Mouse (Mus musculus): ENCODE results near the gene Dok5.

The Dok5 gene

DNA sequence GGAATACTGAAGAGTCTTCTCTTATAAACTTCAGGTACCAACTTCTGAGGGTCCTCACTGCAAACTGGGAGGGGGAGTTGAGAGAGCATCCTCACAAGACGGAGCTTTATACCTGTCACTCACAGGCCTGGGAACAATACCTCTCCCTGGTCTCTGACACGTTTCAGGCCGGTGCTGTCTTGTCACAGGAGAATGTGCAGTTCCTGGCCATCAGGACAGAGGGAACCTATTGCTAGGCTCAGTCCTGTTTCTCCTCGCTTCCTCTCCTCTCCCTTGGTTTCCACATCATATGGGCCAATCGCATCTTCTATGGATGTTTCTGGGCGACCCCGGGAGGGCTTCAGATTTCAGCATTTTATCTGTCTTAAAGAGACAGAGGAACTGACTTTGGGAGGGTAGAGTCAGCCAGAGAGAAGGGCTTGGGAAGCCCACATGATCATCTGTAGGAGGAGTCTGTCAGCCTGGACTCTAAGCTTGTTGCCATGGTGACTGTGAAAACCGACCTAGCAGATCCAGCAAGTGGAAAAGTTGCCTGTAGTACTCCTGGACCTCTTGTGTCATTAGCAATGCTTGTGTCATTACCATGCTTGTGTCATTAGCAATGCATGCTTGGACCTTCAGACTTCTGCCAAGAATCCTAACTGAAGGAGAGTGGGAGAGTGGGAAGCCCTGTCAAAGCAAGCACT is 59.9 kb downstream of the Dok5 start:
- DNase-seq (ENCODE audit: low read depth, low spot score) = no peak

DNA sequence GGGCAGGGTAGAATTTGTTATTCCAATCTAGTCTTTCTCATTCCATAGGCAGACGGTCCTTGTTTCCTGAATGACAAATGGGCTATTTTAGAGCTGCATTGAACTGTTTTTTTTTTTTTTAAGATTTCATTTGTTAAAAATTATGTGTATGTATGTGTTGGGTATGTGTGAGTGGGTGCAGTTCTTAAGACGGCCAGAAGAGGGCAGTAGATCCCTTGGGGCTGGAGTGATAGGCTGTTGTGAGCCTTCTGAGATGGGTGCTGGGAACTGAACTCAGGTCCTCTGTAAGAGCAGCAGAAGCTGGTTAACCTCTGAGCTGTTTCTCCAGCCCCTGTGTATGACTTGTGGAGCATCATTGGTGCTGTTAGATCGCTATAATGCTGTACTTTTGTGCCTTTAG is 63.6 kb downstream of the Dok5 start:
- no peak for DNase-seq (ENCODE audit: low read depth, low spot score)

DNA sequence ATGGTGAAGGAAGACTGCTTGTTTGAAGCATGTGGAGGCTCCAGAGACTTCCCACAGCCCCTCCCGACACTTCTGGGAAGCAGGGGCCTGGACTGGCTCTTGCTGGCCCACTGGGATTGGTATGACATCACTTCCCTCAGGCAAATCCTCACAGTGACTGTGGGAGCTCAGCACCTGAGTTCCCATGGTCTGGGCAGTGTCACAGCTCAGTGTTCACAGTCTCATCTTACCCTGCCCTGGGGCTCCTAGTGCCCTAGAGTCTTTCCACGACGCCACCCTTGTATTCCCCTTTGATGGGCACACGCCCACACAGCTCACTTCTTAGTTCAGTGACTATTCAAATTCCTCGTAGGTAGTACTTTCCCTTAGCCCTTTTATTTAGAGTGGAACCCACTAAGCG is 71.4 kb downstream of the Dok5 start:
- no peak for DNase-seq (ENCODE audit: low read depth, low spot score)

- no peak for DNase-seq (ENCODE audit: low read depth, low spot score)
Observed at GRCm38 (mm10) chr2:170807555-170808258, 76.1 kb downstream of the Dok5 start.

GRCm38 (mm10) chr2:170808259-170808789 is 76.7 kb downstream of the Dok5 start:
- no peak for DNase-seq (ENCODE audit: low read depth, low spot score)

GRCm38 (mm10) chr2:170811356-170811755 is 79.7 kb downstream of the Dok5 start:
- DNase-seq (ENCODE audit: low read depth, low spot score) = no peak

DNA sequence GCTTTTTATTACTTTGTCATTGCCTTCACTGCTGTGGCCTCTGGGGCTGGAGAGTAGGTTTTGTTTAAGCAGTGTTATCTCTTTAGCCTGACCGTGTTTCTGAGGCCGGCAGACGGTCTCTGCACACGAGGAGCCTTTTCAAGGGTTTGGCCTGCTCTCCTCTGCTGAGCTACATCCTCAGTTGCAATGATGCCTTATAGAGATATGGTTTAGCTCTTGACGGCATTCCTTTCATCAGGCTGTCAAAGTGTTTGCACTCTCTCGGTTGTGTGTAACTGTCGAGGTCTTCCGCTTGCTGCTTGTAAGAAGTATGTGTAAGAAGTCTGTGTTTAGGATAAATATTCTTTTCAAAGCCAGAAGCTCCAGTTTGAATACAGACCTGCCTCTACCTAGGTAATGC is 84.7 kb downstream of the Dok5 start:
- no peak for DNase-seq (ENCODE audit: low read depth, low spot score)

DNA sequence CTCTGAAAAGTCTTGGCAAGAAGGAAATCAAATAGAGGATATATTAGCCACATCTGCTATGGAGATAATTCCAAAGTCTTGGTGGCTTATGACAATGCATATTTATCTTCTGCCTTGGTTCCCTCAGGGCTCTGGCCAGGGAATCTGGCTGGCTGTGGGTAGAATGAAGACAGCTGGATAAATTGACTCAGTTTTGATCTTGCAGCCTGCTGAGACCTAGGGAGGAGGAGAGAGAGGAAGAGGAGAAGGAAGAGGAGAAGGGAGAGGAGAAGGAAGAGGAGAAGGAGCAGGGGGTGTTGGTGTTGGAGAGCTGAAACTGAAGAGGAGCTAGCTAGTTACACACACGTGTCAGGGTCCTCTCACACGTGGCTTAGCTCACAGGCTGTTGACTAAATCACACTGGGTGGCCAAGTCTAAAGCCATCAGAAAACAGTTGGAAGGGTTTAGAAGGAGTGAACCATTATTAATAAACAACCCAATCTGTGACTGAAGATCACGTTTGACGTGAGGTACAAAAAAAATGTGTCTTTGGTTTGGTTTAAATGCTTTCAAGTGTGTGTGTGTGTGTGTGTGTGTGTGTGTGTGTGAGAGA is 85.6 kb downstream of the Dok5 start:
- DNase-seq (ENCODE audit: low read depth, low spot score) = no peak

GRCm38 (mm10) chr2:170826821-170827441 is 95.3 kb downstream of the Dok5 start:
- DNase-seq (ENCODE audit: low read depth, low spot score) = no peak

- DNase-seq (ENCODE audit: low read depth, low spot score) = no peak
Observed at GRCm38 (mm10) chr2:170828757-170829156, 97.2 kb downstream of the Dok5 start.

- no peak for DNase-seq (ENCODE audit: low read depth, low spot score)
Observed at GRCm38 (mm10) chr2:170829191-170829611, 97.6 kb downstream of the Dok5 start.

- DNase-seq (ENCODE audit: low read depth, low spot score) = no peak
Observed at GRCm38 (mm10) chr2:170829988-170830387, 98.4 kb downstream of the Dok5 start.

DNA sequence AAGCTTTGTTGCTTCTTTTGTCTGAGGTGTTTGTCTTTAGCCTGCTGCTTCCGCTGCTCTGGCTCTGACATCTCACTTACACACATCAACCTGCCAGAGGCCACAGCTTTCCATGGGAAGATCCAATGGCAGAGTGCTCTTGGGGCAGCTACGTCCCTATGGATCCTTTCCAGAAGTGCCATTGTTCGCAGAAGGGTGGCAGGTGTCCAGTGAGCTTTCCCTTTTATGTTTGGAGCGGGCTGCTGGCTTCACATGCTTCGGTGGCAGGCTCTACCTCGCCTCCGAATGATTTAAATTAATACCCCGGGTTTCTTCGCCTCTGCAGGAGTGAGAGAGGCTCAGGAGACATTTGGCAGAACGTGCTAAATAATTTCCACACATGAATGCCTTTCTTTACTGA is 105.3 kb downstream of the Dok5 start:
- DNase-seq (ENCODE audit: low read depth, low spot score) = no peak

DNA sequence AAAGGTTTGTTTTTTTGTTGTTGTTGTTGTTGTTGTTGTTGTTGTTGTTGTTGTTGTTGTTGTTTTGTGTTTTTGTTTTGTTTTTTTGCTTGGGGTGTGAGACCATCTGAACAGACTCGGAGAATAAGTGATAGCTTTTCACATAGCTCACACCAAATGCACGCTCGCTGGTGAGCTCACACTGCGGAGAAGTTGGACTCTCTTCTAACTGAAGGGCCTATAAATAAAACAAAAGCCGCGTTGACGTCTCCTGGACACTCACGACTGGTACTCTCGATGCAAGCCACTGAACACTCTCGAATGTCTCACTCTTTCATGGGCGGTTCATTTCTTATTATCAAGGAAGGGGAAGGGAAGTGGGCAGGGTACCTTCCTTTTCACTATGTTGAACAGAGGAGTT is 105.8 kb downstream of the Dok5 start:
- DNase-seq (ENCODE audit: low read depth, low spot score) = no peak

DNA sequence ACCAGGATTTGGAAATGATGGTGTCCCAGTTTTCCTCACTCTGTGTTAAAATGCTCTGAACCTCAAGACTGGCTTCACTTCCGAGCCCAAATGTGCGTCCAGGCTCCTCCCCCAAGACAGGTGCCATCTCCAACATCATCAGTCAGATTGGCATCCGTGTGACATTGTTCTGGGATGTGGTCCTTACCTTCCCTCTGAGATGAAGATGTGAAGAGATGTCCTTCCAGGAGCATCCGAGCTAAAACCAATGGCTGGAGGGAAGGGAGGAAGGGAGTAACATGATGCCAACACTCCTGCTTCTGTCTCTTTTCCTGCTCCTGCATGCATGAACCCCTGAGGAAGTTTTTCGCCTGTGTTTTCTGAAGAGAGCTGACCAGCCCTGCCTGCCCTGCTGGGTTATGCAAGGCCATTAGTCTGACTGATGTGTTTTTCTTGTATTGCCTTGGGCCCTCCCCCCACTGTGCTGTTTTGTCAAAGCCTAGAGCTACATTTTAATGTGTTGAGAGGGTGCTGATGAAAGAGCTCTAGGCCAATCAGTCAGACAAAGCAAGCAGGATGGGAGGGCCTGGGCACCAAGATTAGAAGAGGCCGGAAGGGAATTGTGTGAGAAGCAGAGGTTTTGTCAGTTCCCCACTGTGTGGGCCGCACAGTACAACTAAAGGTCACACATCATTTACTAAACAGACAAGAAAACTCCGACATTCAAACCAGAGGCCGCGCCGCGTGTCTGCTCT is 106.4 kb downstream of the Dok5 start:
- no peak for DNase-seq (ENCODE audit: low read depth, low spot score)

GRCm38 (mm10) chr2:170841441-170841965 is 109.9 kb downstream of the Dok5 start:
- DNase-seq (ENCODE audit: low read depth, low spot score) = no peak

GRCm38 (mm10) chr2:170845511-170845910 is 113.9 kb downstream of the Dok5 start:
- no peak for DNase-seq (ENCODE audit: low read depth, low spot score)

GRCm38 (mm10) chr2:170850058-170850457 is 118.5 kb downstream of the Dok5 start:
- no peak for DNase-seq (ENCODE audit: low read depth, low spot score)

- no peak for DNase-seq (ENCODE audit: low read depth, low spot score)
Observed at GRCm38 (mm10) chr2:170852337-170852736, 120.7 kb downstream of the Dok5 start.

DNA sequence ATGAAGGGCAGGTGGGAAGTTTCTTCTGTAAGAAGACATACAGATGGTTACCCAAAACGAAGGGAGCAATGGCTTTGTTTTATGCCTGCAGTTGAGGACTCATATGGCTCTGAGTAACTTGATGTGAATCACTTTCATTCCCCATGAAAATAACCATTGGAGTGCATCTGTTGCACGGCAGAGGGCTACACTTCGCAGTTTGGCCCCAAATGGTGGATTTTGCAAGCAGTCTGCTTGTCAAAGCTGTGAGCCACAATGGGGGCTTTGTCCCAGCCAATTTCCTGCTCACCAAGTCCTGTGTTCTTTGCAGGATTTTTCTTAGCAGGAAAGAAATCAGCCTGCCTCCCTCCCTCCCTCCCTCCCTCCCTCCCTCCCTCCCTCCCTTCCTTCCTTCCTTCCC is 123.6 kb downstream of the Dok5 start:
- DNase-seq (ENCODE audit: low read depth, low spot score) = no peak

GRCm38 (mm10) chr2:170856085-170856484 is 124.5 kb downstream of the Dok5 start:
- DNase-seq (ENCODE audit: low read depth, low spot score) = no peak

All from CD4-positive, CD25-positive, alpha-beta regulatory T cell, adult 2 months (primary cell).